Mouse (Mus musculus) cortical plate, adult 2 months (tissue): ENCODE data around the gene Fbxo33.

Source experiments
- CTCF ChIP-seq: fragments of 200-500 bp; IDR thresholded peaks from 2 replicates; pipeline ENCODE4 v1.5.1; 2011; ENCODE audit warnings: mild to moderate bottlenecking, control low read depth, low read length; ENCODE audit not compliant: insufficient read depth; ENCODE audit errors: extremely low read depth
- POLR2A ChIP-seq: fragments of 200-500 bp; IDR thresholded peaks from 2 replicates; pipeline ENCODE4 v1.6.1; 2011; ENCODE audit warnings: mild to moderate bottlenecking, low read length, control low read depth; ENCODE audit not compliant: insufficient read depth; ENCODE audit errors: extremely low read depth

DNA sequence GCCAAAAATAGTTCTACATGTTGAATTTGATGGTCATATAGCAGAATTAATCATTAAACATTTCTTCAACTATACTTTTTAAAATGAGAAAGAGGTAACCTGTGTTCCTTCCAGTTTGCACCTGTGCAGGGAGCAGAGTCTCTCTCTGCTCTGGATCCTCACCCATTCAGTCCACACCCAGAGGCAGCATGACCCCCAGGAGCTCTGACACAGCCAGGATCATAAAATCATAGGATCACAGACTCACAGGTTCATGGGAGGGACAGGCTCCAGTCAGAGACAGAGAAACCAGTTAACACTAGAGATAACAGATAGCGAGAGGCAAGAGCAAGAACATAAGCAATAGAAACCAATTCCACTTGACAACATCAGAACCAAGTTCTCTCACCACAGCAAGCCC lies 11.7 kb downstream of the Fbxo33 start:
- TF ChIP-seq POLR2A (no peak), CTCF (no peak)
